Mouse (Mus musculus): Measurements from ENCODE around the gene Dctn2. TPM values are rescaled to one million over a fixed set of nuclear protein-coding genes. Genes with fewer than 3 reads are reported as not detected.

The Dctn2 gene
- polyA plus RNA-seq, 1 experiment from 2014 or later: 65.9 TPM

DNA sequence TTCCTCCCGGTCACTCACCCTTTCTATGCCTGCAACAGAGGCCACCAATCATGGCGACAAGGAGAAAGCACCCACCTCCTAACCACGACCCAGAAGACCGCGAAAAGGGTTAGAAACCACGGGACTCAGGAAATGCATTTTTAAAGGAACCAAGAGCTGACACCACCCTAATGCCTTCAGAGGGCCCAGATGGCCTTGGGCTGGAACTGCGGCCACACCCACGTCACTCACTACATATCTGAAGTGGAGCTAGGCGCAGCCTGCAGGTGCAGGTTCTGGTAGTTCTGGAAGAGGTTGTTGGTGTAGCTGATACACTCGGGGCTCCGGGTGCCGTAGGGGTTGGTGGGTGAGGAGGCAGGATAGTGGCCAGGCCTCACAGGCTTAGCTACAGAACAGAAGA lies 35.5 kb upstream of the Dctn2 start:
- WGBS (ENCODE audit: insufficient replicate concordance): 22% methylated on average over 12 of the region's 12 CpGs
- Histone ChIP-seq H3K9ac (ENCODE audit: low read depth, low read length) (no peak overlapping the region), H3K36me3 (ENCODE audit: control insufficient read depth, insufficient read depth) (no peaks in the 10 kb centered on the region), H3K4me1 (ENCODE audit: control insufficient read depth, low read depth, low read length) (no peaks in the 10 kb centered on the region; the same call in none of the 2 replicates), H3K4me2 (ENCODE audit: low read depth, low read length) (no peak overlapping the region), H3K27ac (ENCODE audit: low read length) (no peak overlapping the region), H3K27me3 (ENCODE audit: control insufficient read depth, insufficient read depth, low read depth, low read length) (no peaks in the 10 kb centered on the region), H3K4me3 (ENCODE audit: low read depth, low read length) (no peak overlapping the region), H3K9me3 (replicated peaks; ENCODE audit: control insufficient read depth, low read length) (no peaks in the 10 kb centered on the region)
- no peak for ATAC-seq (ENCODE audit: low read depth)

DNA sequence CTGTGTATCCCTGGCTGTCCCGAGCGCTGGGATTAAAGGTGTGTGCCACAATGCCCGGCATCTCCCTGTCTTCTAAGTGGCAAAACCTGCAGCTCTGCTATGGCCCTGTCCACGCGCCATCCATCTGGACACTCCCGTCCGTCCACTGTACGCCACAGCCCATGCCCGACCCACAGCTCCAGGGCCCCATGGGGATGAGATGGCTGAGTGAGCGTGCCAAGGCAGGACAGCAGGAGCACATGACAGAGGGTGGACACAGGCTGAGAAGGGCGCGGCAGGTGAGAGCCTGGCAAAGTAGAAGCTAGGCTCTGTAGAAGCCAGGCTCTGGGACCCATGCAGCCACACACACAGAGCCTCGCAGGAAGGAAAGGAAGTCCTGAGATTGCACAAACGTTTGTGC lies 34.4 kb upstream of the Dctn2 start:
- no peaks in the 10 kb centered on the region for H3K36me3 ChIP-seq (ENCODE audit: control insufficient read depth, insufficient read depth)
- no peaks in the 10 kb centered on the region; the same call in none of the 2 replicates for H3K4me1 ChIP-seq (ENCODE audit: control insufficient read depth, low read depth, low read length)
- no peak overlapping the region for H3K9ac ChIP-seq (ENCODE audit: low read depth, low read length)
- H3K27ac ChIP-seq (ENCODE audit: low read length): no peak overlapping the region
- H3K4me3 ChIP-seq (ENCODE audit: low read depth, low read length): no peak overlapping the region
- peaks cover 5% of the 10 kb centered on the region; the same call in 1 of the 2 replicates for H3K27me3 ChIP-seq (ENCODE audit: control insufficient read depth, insufficient read depth, low read depth, low read length)
- H3K9me3 ChIP-seq (replicated peaks; ENCODE audit: control insufficient read depth, low read length): no peaks in the 10 kb centered on the region
- H3K4me2 ChIP-seq (ENCODE audit: low read depth, low read length): no peak overlapping the region
- 72% methylated on average over 14 of the region's 14 CpGs for WGBS (ENCODE audit: insufficient replicate concordance)
- no peak for ATAC-seq (ENCODE audit: low read depth)

GRCm38 (mm10) chr10:127233141-127233540 lies 33.0 kb upstream of the Dctn2 start:
- Histone ChIP-seq H3K4me2 (ENCODE audit: low read depth, low read length) (no peak overlapping the region), H3K4me1 (ENCODE audit: control insufficient read depth, low read depth, low read length) (no peaks in the 10 kb centered on the region; the same call in none of the 2 replicates), H3K9me3 (replicated peaks; ENCODE audit: control insufficient read depth, low read length) (no peaks in the 10 kb centered on the region), H3K9ac (ENCODE audit: low read depth, low read length) (no peak overlapping the region), H3K27ac (ENCODE audit: low read length) (no peak overlapping the region), H3K27me3 (ENCODE audit: control insufficient read depth, insufficient read depth, low read depth, low read length) (peaks cover 14% of the 10 kb centered on the region), H3K36me3 (ENCODE audit: control insufficient read depth, insufficient read depth) (no peaks in the 10 kb centered on the region), H3K4me3 (ENCODE audit: low read depth, low read length) (no peak overlapping the region)
- 73% methylated on average over 9 of the region's 9 CpGs for WGBS (ENCODE audit: insufficient replicate concordance)
- ATAC-seq (ENCODE audit: low read depth): no peak

DNA sequence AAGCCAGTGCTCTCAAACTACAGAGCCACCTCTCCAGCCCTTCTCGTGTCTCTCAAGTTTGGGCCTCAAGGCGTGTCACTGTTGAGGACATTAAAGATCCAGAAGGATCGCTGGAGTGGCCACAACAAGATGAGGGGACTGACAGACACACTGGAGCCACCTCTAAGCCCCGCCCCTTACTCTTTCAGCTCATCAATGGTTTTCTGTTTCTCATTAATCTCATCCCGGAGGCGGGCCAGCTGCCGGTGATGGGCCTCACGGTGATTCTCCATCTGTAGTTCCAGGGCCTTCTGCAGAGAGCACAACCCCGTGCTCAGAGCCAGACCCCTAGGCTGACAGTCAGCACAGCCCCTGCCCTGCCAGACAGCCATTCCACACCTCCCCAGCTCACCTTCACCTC lies 29.6 kb upstream of the Dctn2 start:
- Histone ChIP-seq H3K9me3 (replicated peaks; ENCODE audit: control insufficient read depth, low read length) (no peaks in the 10 kb centered on the region), H3K27me3 (ENCODE audit: control insufficient read depth, insufficient read depth, low read depth, low read length) (peaks cover 20% of the 10 kb centered on the region), H3K4me2 (ENCODE audit: low read depth, low read length) (no peak overlapping the region), H3K9ac (ENCODE audit: low read depth, low read length) (no peak overlapping the region), H3K27ac (ENCODE audit: low read length) (no peak overlapping the region), H3K4me1 (ENCODE audit: control insufficient read depth, low read depth, low read length) (no peaks in the 10 kb centered on the region), H3K36me3 (ENCODE audit: control insufficient read depth, insufficient read depth) (no peaks in the 10 kb centered on the region), H3K4me3 (ENCODE audit: low read depth, low read length) (no peak overlapping the region)
- 57% methylated on average over 9 of the region's 9 CpGs for WGBS (ENCODE audit: insufficient replicate concordance)
- no peak for ATAC-seq (ENCODE audit: low read depth)

GRCm38 (mm10) chr10:127238241-127238824 lies 27.8 kb upstream of the Dctn2 start:
- Histone ChIP-seq H3K27ac (ENCODE audit: low read length) (no peak overlapping the region), H3K9me3 (replicated peaks; ENCODE audit: control insufficient read depth, low read length) (no peaks in the 10 kb centered on the region), H3K36me3 (ENCODE audit: control insufficient read depth, insufficient read depth) (no peaks in the 10 kb centered on the region), H3K4me2 (ENCODE audit: low read depth, low read length) (no peak overlapping the region), H3K9ac (ENCODE audit: low read depth, low read length) (no peak overlapping the region), H3K27me3 (ENCODE audit: control insufficient read depth, insufficient read depth, low read depth, low read length) (peaks cover 23% of the 10 kb centered on the region), H3K4me1 (ENCODE audit: control insufficient read depth, low read depth, low read length) (no peaks in the 10 kb centered on the region), H3K4me3 (ENCODE audit: low read depth, low read length) (no peak overlapping the region)
- WGBS (ENCODE audit: insufficient replicate concordance): 56% methylated on average over 18 of the region's 18 CpGs
- no peak for ATAC-seq (ENCODE audit: low read depth)

DNA sequence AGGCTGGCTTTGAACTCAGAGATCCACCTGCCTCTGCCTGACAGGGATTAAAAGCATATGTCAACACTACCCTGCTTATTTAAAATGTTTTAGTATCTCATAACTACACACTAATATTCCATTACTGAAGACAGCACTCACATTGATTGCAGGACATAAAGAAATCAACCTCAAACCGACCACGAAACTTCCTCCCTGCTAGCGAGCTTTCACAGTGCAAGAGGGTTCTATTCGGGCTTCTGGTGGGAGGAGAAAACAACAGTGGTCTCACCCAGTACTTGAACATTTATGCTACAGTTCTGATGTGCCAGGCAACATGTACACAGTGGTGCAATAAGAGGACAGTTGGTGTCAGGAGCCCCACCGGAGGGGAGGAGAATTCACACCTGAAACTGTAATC lies 15.4 kb upstream of the Dctn2 start:
- Histone ChIP-seq H3K9me3 (replicated peaks; ENCODE audit: control insufficient read depth, low read length) (no peaks in the 10 kb centered on the region), H3K27me3 (ENCODE audit: control insufficient read depth, insufficient read depth, low read depth, low read length) (peaks cover 8% of the 10 kb centered on the region; the same call in 1 of the 2 replicates), H3K4me3 (ENCODE audit: low read depth, low read length) (no peak overlapping the region), H3K9ac (ENCODE audit: low read depth, low read length) (no peak overlapping the region), H3K36me3 (ENCODE audit: control insufficient read depth, insufficient read depth) (no peaks in the 10 kb centered on the region), H3K27ac (ENCODE audit: low read length) (no peak overlapping the region), H3K4me1 (ENCODE audit: control insufficient read depth, low read depth, low read length) (no peaks in the 10 kb centered on the region), H3K4me2 (ENCODE audit: low read depth, low read length) (no peak overlapping the region)
- no peak for ATAC-seq (ENCODE audit: low read depth)
- WGBS (ENCODE audit: insufficient replicate concordance): 26% methylated on average over 5 of the region's 5 CpGs

DNA sequence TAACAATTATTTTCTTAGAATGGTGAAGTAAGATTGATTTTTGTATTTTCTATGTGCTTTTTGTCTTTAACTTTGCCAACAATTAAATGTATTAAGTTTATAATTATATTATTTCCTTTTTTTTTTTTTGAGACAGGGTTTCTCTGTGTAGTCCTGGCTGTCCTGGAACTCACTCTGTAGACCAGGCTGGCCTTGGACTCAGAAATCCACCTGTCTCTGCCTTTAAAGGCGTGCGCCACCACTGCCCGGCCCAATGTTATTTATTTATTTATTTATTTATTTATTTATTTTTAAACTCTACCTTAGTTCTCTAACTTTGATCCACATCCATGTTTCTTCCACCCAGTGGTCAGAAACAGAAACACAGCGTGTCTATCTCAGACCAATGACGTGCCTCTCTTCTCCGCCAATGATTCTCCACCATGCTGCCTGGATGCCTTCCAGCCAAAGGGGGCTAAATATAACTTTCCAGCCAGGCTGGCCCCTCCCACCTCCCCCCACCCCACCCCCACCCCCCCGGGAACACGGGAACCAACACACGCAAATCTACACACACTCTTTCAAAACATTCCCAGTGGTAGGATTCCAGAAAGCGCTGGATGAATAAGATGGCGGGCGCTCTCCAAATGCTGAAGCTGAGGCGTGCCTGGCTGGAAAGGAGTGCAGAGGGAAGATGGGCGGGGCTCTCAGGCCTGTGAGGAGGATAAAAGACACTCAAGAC lies 10.4 kb upstream of the Dctn2 start:
- Histone ChIP-seq H3K27me3 (ENCODE audit: control insufficient read depth, insufficient read depth, low read depth, low read length) (peaks cover 3% of the 10 kb centered on the region), H3K4me2 (ENCODE audit: low read depth, low read length) (no peak overlapping the region), H3K36me3 (ENCODE audit: control insufficient read depth, insufficient read depth) (no peaks in the 10 kb centered on the region), H3K9ac (ENCODE audit: low read depth, low read length) (no peak overlapping the region), H3K4me3 (ENCODE audit: low read depth, low read length) (no peak overlapping the region), H3K4me1 (ENCODE audit: control insufficient read depth, low read depth, low read length) (no peaks in the 10 kb centered on the region), H3K9me3 (replicated peaks; ENCODE audit: control insufficient read depth, low read length) (no peaks in the 10 kb centered on the region), H3K27ac (ENCODE audit: low read length) (no peak overlapping the region)
- ATAC-seq (ENCODE audit: low read depth): no peak
- 24% methylated on average over 14 of the region's 14 CpGs for WGBS (ENCODE audit: insufficient replicate concordance)

GRCm38 (mm10) chr10:127257790-127258189 lies 8.4 kb upstream of the Dctn2 start:
- Histone ChIP-seq H3K9ac (ENCODE audit: low read depth, low read length) (no peak overlapping the region), H3K36me3 (ENCODE audit: control insufficient read depth, insufficient read depth) (no peaks in the 10 kb centered on the region), H3K27ac (ENCODE audit: low read length) (no peak overlapping the region), H3K9me3 (replicated peaks; ENCODE audit: control insufficient read depth, low read length) (no peaks in the 10 kb centered on the region), H3K4me1 (ENCODE audit: control insufficient read depth, low read depth, low read length) (no peaks in the 10 kb centered on the region; the same call in 1 of the 2 replicates), H3K27me3 (ENCODE audit: control insufficient read depth, insufficient read depth, low read depth, low read length) (peaks cover 22% of the 10 kb centered on the region), H3K4me2 (ENCODE audit: low read depth, low read length) (no peak overlapping the region), H3K4me3 (ENCODE audit: low read depth, low read length) (no peak overlapping the region)
- WGBS (ENCODE audit: insufficient replicate concordance): 49% methylated on average over 6 of the region's 6 CpGs
- ATAC-seq (ENCODE audit: low read depth): no peak

GRCm38 (mm10) chr10:127258489-127258888 lies 7.7 kb upstream of the Dctn2 start:
- ATAC-seq (ENCODE audit: low read depth): no peak
- H3K9ac ChIP-seq (ENCODE audit: low read depth, low read length): no peak overlapping the region
- H3K9me3 ChIP-seq (replicated peaks; ENCODE audit: control insufficient read depth, low read length): no peaks in the 10 kb centered on the region
- H3K27ac ChIP-seq (ENCODE audit: low read length): no peak overlapping the region
- H3K4me2 ChIP-seq (ENCODE audit: low read depth, low read length): no peak overlapping the region
- peaks cover 2% of the 10 kb centered on the region; the same call in 1 of the 2 replicates for H3K4me1 ChIP-seq (ENCODE audit: control insufficient read depth, low read depth, low read length)
- 53% methylated on average over 8 of the region's 8 CpGs for WGBS (ENCODE audit: insufficient replicate concordance)
- no peak overlapping the region for H3K4me3 ChIP-seq (ENCODE audit: low read depth, low read length)
- no peaks in the 10 kb centered on the region for H3K36me3 ChIP-seq (ENCODE audit: control insufficient read depth, insufficient read depth)
- peaks cover 29% of the 10 kb centered on the region for H3K27me3 ChIP-seq (ENCODE audit: control insufficient read depth, insufficient read depth, low read depth, low read length)

Measured in liver, embryonic 16.5 days (tissue).